Mouse (Mus musculus) cerebellum, postnatal 14 days (tissue): ENCODE measurements around the gene Ntf5.
A peak's percentile ranks its signal among the peaks of the same experiment; 100 is the strongest.

Source experiments
- DNase-seq, 2 experiments: peaks; one replicate each; pipeline ENCODE4 v3.0.0; 2021; ENCODE audit warnings: mixed read lengths in 2 of 2

The Ntf5 gene

GRCm38 (mm10) chr7:45403532-45404261, 9.8 kb upstream of the Ntf5 start:
- DNase-seq, result peak; percentile 62 to 85

DNA sequence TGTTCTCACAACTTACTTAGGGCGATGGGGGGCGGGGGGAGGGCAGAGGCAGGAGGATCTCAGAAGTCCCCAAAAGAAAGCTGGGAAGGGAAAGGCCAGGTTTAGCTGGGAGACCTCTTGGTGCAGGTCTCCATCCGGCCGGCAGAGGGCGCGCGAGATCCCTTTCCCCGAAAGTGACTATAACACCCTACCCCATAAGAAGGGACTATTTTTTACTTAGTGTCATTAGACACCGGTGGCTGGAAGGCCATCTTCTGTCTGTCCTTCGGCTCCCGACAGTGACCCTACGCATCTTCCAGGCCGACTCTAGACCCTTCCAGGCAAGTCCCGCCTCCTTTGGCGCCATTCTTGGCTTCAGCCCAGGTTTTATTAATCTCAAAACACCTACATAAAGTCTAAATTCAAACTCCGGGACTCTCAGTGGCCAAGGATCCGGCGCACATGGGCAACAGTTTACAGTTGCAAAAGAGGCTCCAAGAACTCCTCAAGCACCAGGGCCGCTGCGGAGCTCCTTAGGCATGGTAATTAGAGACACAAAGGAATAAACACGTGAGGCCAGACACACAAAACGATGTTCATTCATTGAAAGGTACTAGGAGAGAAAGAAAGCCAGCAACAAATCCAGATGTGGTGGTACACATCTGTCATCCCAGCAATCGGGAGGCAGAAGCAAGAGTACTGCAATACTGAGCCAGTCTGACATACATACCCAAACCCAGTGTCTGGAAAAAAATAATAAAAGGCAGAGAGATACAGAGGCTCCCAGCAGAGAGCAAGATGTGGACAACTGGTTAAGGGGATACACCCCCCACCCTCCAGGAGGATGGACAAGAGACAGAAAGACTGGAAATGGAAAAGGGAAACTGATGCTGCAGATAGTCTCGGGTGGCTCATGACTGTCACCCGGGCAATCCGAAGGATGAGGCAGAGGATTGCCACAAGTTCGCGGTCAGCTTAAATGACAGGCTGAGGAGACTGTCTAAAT, 8.1 kb upstream of the Ntf5 start, which contains the start of gene Kcna7:
Gene Kcna7, plus strand, starts transcription at position 563 of the 985 bp plus-strand sequence.
- DNase-seq, result peak; percentile 82 to 87

GRCm38 (mm10) chr7:45406157-45407156, 7.0 kb upstream of the Ntf5 start:
- DNase-seq, result peak; percentile 34 to 36

- DNase-seq, result no peak
Observed at GRCm38 (mm10) chr7:45407836-45408235, 5.7 kb upstream of the Ntf5 start.

GRCm38 (mm10) chr7:45408351-45408750, 5.1 kb upstream of the Ntf5 start:
- DNase-seq, result peak in 1 of 2 experiments; percentile 0

GRCm38 (mm10) chr7:45408949-45409348, 4.5 kb upstream of the Ntf5 start:
- DNase-seq, result peak in 1 of 2 experiments; percentile 2

DNA sequence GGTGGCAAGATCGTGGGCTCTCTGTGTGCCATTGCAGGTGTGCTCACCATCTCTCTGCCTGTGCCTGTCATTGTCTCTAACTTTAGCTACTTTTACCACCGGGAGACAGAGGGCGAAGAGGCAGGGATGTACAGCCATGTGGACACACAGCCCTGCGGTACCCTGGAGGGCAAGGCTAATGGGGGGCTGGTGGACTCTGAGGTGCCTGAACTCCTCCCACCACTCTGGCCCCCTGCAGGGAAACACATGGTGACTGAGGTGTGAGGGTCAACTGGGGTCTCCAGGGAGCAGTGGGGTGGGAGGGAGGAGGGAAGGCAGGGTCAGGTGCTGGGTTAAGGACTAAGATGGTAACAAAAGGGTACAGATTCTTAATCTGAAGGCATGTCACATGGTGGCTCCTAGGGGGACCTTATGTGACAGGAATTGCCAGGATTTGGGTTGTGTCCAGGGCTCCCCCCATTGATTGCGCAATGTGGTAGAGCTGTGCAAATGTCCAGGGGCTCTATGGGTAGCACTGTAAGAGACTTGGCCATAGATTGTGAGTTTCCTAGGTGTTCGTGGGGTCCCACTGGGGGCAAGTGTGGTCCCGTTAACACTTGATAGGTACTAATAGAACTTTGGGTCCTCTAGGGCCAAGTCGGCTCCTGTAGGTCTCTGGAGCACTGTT, 3.9 kb upstream of the Ntf5 start:
- peak in 1 of 2 experiments; percentile 15 for DNase-seq

GRCm38 (mm10) chr7:45412421-45412820, 1.1 kb upstream of the Ntf5 start:
- DNase-seq, result no peak

DNA sequence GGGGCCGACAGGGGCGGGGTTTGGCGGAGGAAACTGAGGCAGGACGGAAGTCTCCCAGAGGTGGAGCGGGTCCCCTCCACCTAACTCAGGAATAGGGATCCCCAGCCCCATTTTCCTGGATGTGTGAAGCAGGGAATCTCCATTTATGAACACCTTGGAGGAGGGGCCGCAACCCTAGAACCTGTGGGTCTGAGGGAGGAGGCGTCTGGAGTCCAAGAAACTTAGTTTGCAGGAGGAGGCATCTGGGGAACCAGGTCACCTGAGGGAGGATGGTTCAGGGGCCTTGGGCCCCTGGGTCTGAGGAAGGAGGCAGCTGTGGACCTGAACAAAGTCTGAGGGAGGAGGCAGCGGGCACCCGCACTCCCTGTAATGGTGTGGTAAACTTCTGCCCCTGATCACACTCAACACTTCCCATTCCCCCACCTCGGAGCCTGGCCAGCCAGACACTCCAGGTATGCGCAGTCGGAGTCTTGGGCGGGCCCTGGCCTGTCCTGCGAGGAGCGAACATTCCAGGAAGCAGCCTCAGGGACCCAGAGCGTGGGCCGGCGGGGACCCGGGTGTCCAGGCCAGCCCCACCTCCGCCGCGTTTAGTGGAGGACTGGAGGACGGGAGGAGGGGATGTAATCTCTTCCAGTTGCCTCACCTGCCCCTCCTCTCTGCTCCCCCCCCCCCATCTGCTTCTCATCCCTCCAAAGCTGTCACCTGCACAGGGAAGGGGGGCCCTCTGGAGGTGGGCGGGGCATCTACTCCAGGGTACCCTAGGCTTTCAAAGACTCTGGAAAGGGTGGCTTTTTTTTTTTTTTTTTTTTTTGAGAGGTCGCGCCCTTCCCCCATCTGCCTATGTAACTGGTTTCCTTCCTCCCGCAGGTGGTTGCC, 607 bp downstream of the Ntf5 start:
- DNase-seq, result no peak

GRCm38 (mm10) chr7:45414740-45415224, 1.3 kb downstream of the Ntf5 start:
- DNase-seq, result no peak

GRCm38 (mm10) chr7:45415636-45416035, 2.1 kb downstream of the Ntf5 start:
- DNase-seq, result no peak

DNA sequence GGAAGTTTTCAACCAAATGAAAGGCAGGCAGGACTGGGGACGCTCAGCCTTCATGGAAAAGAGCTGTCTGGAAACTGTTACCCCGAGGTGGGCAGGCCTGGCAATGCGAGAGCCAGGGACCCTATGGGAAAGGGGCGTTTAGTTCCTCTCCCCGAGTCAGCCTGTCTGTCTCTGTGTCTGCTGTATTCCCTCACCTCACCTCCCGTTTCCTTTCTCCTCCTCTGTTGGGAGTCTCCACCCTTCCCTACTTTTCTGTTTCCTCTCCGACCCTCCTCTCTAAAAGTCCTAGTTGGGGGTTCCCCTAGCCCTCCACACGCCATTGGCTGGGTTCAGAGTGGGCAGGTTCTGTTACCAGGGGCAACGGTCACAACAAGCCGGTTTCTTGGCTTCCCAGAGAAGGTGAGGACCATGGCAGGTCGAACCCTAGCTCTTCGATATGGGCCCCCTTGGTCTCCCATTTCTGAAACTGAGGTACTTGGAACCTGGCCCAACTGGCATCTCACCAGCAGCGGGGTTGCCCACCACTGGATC, 4.5 kb downstream of the Ntf5 start:
- no peak for DNase-seq

DNA sequence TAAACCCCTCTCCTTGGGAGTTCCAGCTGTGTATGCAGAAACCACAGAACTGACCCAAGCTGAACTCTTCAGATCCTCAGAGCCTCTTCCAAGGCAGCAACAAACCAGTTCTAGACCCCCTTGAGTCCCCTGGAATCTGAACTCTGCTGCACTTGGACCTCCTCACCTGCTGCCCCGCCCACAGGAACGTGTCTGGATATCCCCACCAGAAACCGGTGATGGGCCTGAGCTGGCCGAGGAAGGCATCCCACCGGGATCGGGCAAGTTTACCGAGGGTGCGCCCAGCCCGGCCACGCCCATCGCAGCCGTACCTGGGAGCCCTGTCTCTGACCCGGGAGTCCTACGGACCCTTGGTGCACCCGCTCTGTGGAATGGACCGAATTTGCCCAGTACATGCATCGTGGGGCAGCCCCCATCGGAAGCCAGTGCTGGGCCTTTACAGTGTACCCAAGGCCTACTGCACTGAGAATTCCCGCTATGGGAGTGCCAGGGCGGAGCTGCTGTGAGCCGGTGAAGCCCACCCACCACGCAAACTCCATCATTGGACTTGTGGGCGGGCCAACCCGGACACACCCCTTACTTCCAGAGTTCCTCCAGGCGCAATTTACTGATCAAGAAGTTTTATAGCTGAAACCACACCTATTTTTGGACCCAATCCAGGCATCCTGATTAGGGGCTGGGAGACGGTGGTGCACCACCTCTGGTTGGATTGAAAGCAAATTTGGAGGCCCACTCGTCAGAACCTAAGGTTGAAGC, 6.5 kb downstream of the Ntf5 start:
- DNase-seq, result no peak

DNA sequence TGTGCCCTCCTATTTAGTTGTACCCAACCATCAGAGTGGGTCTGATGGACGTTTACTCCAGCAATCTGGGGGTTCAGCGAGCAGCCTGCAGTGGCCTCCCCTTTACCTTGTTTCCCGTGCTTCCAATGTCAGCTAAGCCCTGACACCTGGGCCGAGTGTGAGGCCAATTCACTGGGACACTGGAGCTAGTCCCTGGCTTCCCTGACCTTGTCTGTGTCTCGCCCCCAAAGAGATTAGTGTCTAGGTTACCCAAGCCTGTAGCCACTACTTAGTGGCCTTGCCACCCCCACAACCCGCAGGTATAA, 7.1 kb downstream of the Ntf5 start, which contains the start of gene Lhb:
Gene Lhb, plus strand, starts transcription at position 206 of the 305 bp plus-strand sequence.
- no peak for DNase-seq

- DNase-seq, result no peak
Observed at GRCm38 (mm10) chr7:45421194-45421593, 7.7 kb downstream of the Ntf5 start.

GRCm38 (mm10) chr7:45426556-45426955, 13.1 kb downstream of the Ntf5 start:
- no peak for DNase-seq

- no peak for DNase-seq
Observed at GRCm38 (mm10) chr7:45433835-45434202, 20.3 kb downstream of the Ntf5 start.

GRCm38 (mm10) chr7:45434203-45435015, 20.9 kb downstream of the Ntf5 start, which contains the start of gene Gys1:
Gene Gys1, plus strand, starts transcription at chr7:45434844.
- DNase-seq, result peak; percentile 100

DNA sequence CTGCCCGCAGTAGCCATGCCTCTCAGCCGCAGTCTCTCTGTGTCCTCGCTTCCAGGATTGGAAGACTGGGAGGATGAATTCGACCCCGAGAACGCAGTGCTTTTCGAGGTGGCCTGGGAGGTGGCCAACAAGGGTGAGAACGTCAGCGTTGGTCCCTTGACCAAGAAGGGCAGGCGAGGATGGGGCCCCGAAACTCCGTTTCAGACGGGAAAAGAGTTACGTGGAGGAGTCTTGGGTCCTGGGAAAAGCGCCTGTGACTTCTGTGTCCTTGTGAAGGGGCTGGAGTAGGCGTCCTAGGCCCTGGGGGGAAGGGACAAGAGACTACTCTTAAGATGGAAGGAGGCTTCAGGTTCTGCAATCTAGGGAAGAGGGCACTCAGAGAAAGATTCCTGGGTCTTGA, 21.5 kb downstream of the Ntf5 start:
- no peak for DNase-seq
